Mouse (Mus musculus) cerebellum, postnatal 4 days (tissue): ENCODE measurements at regions not wholly inside any gene's neighbourhood (a gene's known extent, or its start where the extent isn't known, plus 50 kb on each side); places are given as distances from the start of the nearest gene placed in this dataset.

Source experiments
- DNase-seq, 2 experiments: peaks; one replicate each; pipeline ENCODE4 v3.0.0; 2022; ENCODE audit warnings: low spot score in 2 of 2, mixed read lengths in 1 of 2

GRCm38 (mm10) chr13:52015066-52015465 is 168.6 kb downstream of the Gadd45g start:
- DNase-seq = no peak

GRCm38 (mm10) chr13:52015496-52015895 is 169.0 kb downstream of the Gadd45g start:
- peak in 1 of 2 experiments; percentile 34 for DNase-seq

- peak in 1 of 2 experiments; percentile 33 for DNase-seq
Measured at GRCm38 (mm10) chr13:52017598-52018190, 171.2 kb downstream of the Gadd45g start.

DNA sequence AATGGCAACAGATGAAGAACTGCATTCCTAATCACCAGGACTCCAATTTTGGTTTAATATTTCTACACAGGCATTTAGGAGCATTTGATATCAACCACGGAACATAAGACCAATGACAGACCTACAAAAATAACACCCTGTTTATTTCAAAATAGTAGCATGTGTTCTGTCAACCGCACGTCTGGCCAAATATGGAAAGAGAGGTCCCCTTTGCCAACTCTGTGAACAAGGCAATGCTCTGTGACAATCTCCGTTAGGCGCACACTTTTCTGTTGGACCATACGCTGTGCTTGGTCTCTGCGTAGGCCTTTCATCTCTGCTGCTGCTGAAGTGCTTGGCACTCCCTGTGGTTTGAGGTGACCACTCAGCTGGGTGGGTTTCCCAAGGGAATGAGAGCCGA is 173.2 kb downstream of the Gadd45g start:
- DNase-seq = no peak

GRCm38 (mm10) chr13:52021150-52021549 is 174.7 kb downstream of the Gadd45g start:
- DNase-seq = no peak

DNA sequence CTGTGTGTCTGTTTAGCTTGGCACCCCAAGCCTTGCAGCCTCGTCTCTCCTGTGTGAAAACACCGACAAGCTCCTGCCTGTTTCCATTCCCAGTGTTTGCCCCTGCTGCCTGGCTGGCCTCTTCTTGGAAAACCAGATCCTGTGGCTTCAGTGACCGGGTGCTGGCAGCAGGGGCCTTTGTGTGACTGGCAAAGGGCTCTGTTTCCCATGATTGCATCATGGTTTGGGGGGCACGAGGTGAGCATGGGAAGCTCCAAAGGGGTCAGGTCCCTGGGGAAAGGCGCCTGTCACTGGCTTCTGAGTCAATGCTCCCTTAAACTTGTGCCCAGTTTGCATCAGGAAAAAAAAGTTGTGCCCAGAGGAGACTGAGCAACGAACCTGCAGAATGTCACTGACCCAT is 175.3 kb downstream of the Gadd45g start:
- no peak for DNase-seq

- DNase-seq = no peak
Measured at GRCm38 (mm10) chr13:52022529-52022928, 176.1 kb downstream of the Gadd45g start.

GRCm38 (mm10) chr13:52024349-52024748 is 177.9 kb downstream of the Gadd45g start:
- peak in 1 of 2 experiments; percentile 45 for DNase-seq

- DNase-seq = no peak
Measured at GRCm38 (mm10) chr13:52024832-52025481, 178.5 kb downstream of the Gadd45g start.

GRCm38 (mm10) chr13:52025482-52025848 is 179.0 kb downstream of the Gadd45g start:
- DNase-seq = peak in 1 of 2 experiments; percentile 77

GRCm38 (mm10) chr13:52026291-52026690 is 179.8 kb downstream of the Gadd45g start:
- no peak for DNase-seq

GRCm38 (mm10) chr13:52029868-52030422 is 183.5 kb downstream of the Gadd45g start:
- no peak for DNase-seq

- no peak for DNase-seq
Measured at GRCm38 (mm10) chr13:52031465-52031864, 185.0 kb downstream of the Gadd45g start.

DNA sequence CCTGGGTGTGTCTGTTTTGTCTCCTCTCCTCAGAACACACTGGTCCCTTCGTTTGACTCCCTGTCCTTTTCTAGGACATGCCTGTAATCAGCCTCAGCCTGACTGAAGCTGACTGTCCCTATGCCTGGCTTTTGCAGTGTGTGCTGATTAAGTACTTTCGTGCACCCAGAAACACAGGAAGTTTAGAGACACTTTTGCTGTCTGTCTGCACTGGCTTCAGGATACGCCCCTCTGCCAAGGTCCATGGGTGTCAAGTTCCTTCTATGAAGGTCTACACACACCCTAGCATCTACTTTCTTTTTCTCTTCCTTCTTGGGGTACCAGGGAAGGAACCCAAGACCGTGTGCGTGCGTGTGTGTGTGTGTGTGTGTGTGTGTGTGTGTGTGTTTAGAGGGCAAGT is 189.3 kb downstream of the Gadd45g start:
- DNase-seq = no peak

DNA sequence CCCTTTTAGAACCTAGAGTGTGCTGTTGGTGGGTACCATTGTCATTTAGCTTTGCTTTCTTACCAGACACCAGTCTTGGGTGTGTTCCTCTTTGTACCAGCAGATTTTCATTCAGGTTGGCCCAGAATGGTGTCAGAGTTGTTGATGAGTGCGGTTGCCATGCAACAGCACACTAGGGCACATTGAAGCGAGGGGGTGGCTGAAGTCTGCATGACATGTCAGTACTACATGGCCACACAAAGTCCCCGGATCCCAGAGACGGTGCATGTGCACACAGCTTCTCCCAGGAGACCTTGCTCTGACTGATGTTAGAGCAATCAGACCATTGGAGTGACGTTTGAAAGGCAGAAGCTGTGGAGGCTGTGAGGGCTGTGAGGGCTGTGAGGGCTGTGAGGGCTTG is 189.9 kb downstream of the Gadd45g start:
- DNase-seq = no peak

GRCm38 (mm10) chr13:52037218-52037617 is 190.7 kb downstream of the Gadd45g start:
- no peak for DNase-seq

GRCm38 (mm10) chr13:52041467-52042421 is 195.3 kb downstream of the Gadd45g start:
- peak in 1 of 2 experiments; percentile 61 for DNase-seq

DNA sequence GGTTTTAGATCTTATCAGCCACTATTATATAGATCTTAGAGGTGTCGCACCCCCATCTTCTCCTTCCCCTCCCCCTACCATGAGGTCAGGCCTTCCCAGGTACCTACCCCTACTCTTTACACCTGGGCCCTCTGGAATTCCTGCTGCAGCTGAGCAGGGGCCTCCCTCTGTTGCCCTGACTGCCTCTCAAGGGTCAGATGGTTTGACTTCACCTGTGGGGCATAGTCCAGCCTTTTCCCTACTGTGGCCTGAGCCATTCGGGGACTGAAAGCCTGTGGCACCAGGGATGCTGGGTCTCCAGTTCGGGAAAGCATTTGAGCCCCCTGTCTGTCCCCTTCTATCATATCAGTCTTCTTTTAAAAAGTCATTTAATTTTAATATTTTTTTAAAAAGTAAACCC is 196.4 kb downstream of the Gadd45g start:
- no peak for DNase-seq

DNA sequence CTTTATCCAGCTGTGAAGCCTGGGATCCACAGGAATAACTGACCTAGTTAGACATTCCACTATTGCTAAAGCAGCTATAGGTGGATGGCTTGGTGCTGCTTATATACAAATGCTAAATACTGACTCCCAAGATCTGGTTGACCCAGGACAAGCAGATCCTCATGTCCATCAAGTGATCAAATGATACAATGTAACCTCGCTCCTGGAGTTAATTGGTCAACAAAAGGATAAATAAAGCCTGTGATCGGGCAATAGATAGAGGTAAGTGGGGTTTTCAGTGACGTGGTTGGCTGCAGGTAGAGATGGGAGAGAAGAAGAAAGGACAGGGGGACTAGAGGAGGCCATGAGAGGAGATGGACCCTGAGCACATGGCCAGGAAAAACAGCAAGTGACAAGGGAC is 197.4 kb downstream of the Gadd45g start:
- no peak for DNase-seq

DNA sequence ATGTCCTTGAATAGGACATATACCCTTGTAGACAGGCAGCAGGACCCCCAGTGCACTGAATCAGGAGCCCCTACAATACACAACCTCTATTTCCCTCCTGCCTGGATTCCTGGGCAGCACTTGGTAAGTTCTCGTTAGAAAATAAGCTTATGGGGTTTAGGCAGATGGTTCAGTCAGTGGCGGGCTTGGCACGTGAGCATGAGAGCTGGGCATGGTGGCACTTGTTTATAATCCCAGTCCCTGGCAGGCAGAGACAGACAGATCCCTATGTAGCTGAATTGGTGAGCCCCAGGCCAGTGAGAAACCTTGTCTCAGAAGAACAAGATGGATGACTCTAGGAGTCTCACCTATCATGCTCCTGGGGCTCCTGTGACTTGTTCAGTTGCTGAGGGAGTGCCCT is 198.9 kb downstream of the Gadd45g start:
- DNase-seq = no peak

DNA sequence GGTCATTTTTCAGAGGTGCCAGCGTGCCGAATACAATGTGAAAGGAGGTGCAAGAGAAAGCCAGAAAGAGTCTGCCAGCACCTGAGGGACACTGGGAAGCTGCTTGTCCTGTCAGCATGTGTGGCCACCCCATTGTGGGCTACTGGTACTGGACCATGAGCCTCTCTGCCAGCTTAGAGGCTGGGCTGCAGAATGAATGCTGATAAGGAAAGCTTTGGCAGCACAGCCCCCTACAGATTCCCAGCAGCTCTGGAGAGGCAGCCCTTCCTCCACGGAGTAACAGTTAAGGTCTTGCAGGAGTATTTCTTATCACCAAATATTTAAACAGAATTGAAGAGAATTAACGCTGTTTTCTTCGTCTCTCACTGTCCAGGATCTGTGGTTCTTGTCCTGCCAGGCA is 199.5 kb downstream of the Gadd45g start:
- no peak for DNase-seq

- no peak for DNase-seq
Measured at GRCm38 (mm10) chr13:52046700-52047099, 200.2 kb downstream of the Gadd45g start.
